Comparison of ENCODE assay signal across 27 mouse cellular contexts in genomic region chr2:83683731-83684519, GRCm38 (mm10). TPM values are rescaled to one million over a fixed set of nuclear protein-coding genes. Genes with fewer than 3 reads are reported as not detected.
DNase-seq lines count a peak whose midpoint lies in the region; ATAC-seq and TF ChIP-seq lines count a peak whose summit lies in the region.
"Had no signal": no experiment of that assay in that cellular context is flagged by ENCODE, and none has a peak within 500 bp of the region (broad histone marks: within the 10 kb centered on the region; RNA-seq: fewer than 3 reads in every experiment).

No protein-coding gene starts in this region.

- H3K27me3 ChIP-seq in liver, embryonic 12.5 days (replicated peaks), result no peaks in the 10 kb centered on the region
- H3K27me3 ChIP-seq in midbrain, embryonic 14.5 days (ENCODE audit: control insufficient read depth, insufficient read depth, low read length), result no peaks in the 10 kb centered on the region
- H3K27me3 ChIP-seq in midbrain, embryonic 13.5 days, result no peaks in the 10 kb centered on the region
- no peaks in the 10 kb centered on the region for H3K27me3 ChIP-seq in liver, postnatal 0 days (ENCODE audit: insufficient read depth, low read length)
- H3K27me3 ChIP-seq: CH12.LX; embryonic facial prominence, embryonic 12.5 days; embryonic facial prominence, embryonic 15.5 days; heart, embryonic 12.5 days; heart, embryonic 15.5 days; hindbrain, embryonic 15.5 days; Patski had no signal

- H3K4me1 ChIP-seq in liver, embryonic 12.5 days, result peaks cover 8% of the 10 kb centered on the region; the same call in 1 of the 2 replicates
- H3K4me1 ChIP-seq in midbrain, embryonic 14.5 days (ENCODE audit: control insufficient read depth, insufficient read depth, low read length), result no peaks in the 10 kb centered on the region
- no peaks in the 10 kb centered on the region for H3K4me1 ChIP-seq in midbrain, embryonic 13.5 days (replicated peaks)
- H3K4me1 ChIP-seq in liver, postnatal 0 days (ENCODE audit: insufficient read depth), result no peaks in the 10 kb centered on the region
- H3K4me1 ChIP-seq: embryonic facial prominence, embryonic 12.5 days; embryonic facial prominence, embryonic 15.5 days; heart, embryonic 15.5 days; hindbrain, embryonic 15.5 days had no signal

- no peaks in the 10 kb centered on the region for H3K36me3 ChIP-seq in liver, embryonic 12.5 days
- no peaks in the 10 kb centered on the region for H3K36me3 ChIP-seq in midbrain, embryonic 14.5 days (ENCODE audit: control insufficient read depth, insufficient read depth, low read length)
- peaks cover 3% of the 10 kb centered on the region; the same call in 1 of the 2 replicates for H3K36me3 ChIP-seq in midbrain, embryonic 13.5 days
- no peaks in the 10 kb centered on the region for H3K36me3 ChIP-seq in liver, postnatal 0 days (replicated peaks; ENCODE audit: insufficient read depth, low read length)
- H3K36me3 ChIP-seq: embryonic facial prominence, embryonic 12.5 days; embryonic facial prominence, embryonic 15.5 days; heart, embryonic 12.5 days; heart, embryonic 15.5 days; hindbrain, embryonic 15.5 days had no signal

- no peak overlapping the region for H3K27ac ChIP-seq in liver, embryonic 12.5 days
- H3K27ac ChIP-seq in midbrain, embryonic 14.5 days (replicated peaks; ENCODE audit: low read depth, low read length), result no peak overlapping the region
- H3K27ac ChIP-seq in midbrain, embryonic 13.5 days, result no peak overlapping the region
- H3K27ac ChIP-seq in liver, postnatal 0 days (ENCODE audit: low read depth), result no peak overlapping the region
- H3K27ac ChIP-seq: embryonic facial prominence, embryonic 12.5 days; embryonic facial prominence, embryonic 15.5 days; gastrocnemius, adult 2 months; heart, embryonic 15.5 days; hindbrain, embryonic 15.5 days had no signal

- DNase-seq in liver, result no peak
- no peak for DNase-seq in midbrain, embryonic 14.5 days
- no peak for DNase-seq in liver, postnatal 0 days
- no peak for DNase-seq in lung, postnatal 10 days
- no peak for DNase-seq in left cerebral cortex, postnatal 14 days (ENCODE audit: low spot score in 2 of 2)
- DNase-seq: adrenal gland, postnatal 10 days; adrenal gland, postnatal 36 days; B cell, adult 2 months; cerebellum, adult 18-20 months; cerebellum, adult 9-10 months; cerebellum, postnatal 14 days; forebrain, postnatal 0 days; gastrocnemius, adult 2 months; gastrocnemius, postnatal 14 days; heart, adult 18-20 months; heart, postnatal 10 days; heart, postnatal 36 days had no signal

- intact Hi-C loops in left cerebral cortex, postnatal 14 days (cut with DNase I), result no loop called here

- no peak for TF ChIP-seq CTCF in liver, postnatal 0 days (IDR thresholded peaks at IDR 0.05; ENCODE audit: low read depth)

- WGBS in liver, embryonic 12.5 days (ENCODE audit: insufficient replicate concordance), result 68% methylated on average over 9 of the region's 9 CpGs
- 88% methylated on average over 9 of the region's 9 CpGs for WGBS in midbrain, embryonic 14.5 days
- 90% methylated on average over 9 of the region's 9 CpGs for WGBS in midbrain, embryonic 13.5 days
- WGBS in liver, postnatal 0 days (ENCODE audit: insufficient replicate concordance), result 63% methylated on average over 9 of the region's 9 CpGs

- TF ChIP-seq EP300 in liver, postnatal 0 days (IDR thresholded peaks at IDR 0.05; ENCODE audit: low read depth), result no peak

- no peaks in the 10 kb centered on the region for H3K9me3 ChIP-seq in liver, embryonic 12.5 days (replicated peaks)
- H3K9me3 ChIP-seq in midbrain, embryonic 14.5 days (ENCODE audit: control insufficient read depth, low read length), result 0 out of 2 replicates have a peak, but pooled peaks cover 6% of the 10 kb centered on the region
- peaks cover 5% of the 10 kb centered on the region; the same call in 1 of the 2 replicates for H3K9me3 ChIP-seq in midbrain, embryonic 13.5 days
- H3K9me3 ChIP-seq in liver, postnatal 0 days (ENCODE audit: low read length), result peaks cover under 1% of the 10 kb centered on the region; the same call in 1 of the 2 replicates
- H3K9me3 ChIP-seq: embryonic facial prominence, embryonic 12.5 days; embryonic facial prominence, embryonic 15.5 days; heart, embryonic 15.5 days had no signal

- ATAC-seq in liver, embryonic 12.5 days, result peak; percentile 49; the same call in 1 of the 2 replicates
- 0 out of 2 replicates have a peak, but pooled peaks have one; percentile 11 for ATAC-seq in midbrain, embryonic 14.5 days (ENCODE audit: low FRiP score, low TSS enrichment)
- no peak for ATAC-seq in midbrain, embryonic 13.5 days
- peak; percentile 68 for ATAC-seq in liver, postnatal 0 days
- ATAC-seq: forebrain, embryonic 14.5 days; forebrain, postnatal 0 days; Patski had no signal

- no peak overlapping the region for H3K4me3 ChIP-seq in liver, embryonic 12.5 days
- H3K4me3 ChIP-seq in midbrain, embryonic 14.5 days (replicated peaks; ENCODE audit: low read depth, low read length), result no peak overlapping the region
- H3K4me3 ChIP-seq in midbrain, embryonic 13.5 days (replicated peaks), result no peak overlapping the region
- H3K4me3 ChIP-seq in liver, postnatal 0 days (ENCODE audit: low read depth, low read length), result no peak overlapping the region
- H3K4me3 ChIP-seq: embryonic facial prominence, embryonic 12.5 days; embryonic facial prominence, embryonic 15.5 days; gastrocnemius, adult 2 months; heart, embryonic 12.5 days; heart, embryonic 15.5 days; hindbrain, embryonic 15.5 days had no signal

- H3K9ac ChIP-seq in liver, embryonic 12.5 days, result no peak overlapping the region
- no peak overlapping the region for H3K9ac ChIP-seq in midbrain, embryonic 14.5 days (replicated peaks; ENCODE audit: low read length)
- H3K9ac ChIP-seq in midbrain, embryonic 13.5 days (replicated peaks), result no peak overlapping the region
- no peak overlapping the region for H3K9ac ChIP-seq in liver, postnatal 0 days (replicated peaks)
- H3K9ac ChIP-seq: embryonic facial prominence, embryonic 12.5 days; embryonic facial prominence, embryonic 15.5 days; forebrain, postnatal 0 days; heart, embryonic 12.5 days; heart, embryonic 15.5 days; hindbrain, embryonic 15.5 days had no signal

- H3K4me2 ChIP-seq in liver, embryonic 12.5 days, result no peak overlapping the region
- no peak overlapping the region for H3K4me2 ChIP-seq in midbrain, embryonic 14.5 days (ENCODE audit: low read length)
- no peak overlapping the region for H3K4me2 ChIP-seq in midbrain, embryonic 13.5 days (replicated peaks)
- no peak overlapping the region for H3K4me2 ChIP-seq in liver, postnatal 0 days (ENCODE audit: low read depth, low read length)
- H3K4me2 ChIP-seq: embryonic facial prominence, embryonic 12.5 days; embryonic facial prominence, embryonic 15.5 days; heart, embryonic 12.5 days; heart, embryonic 15.5 days; hindbrain, embryonic 15.5 days had no signal

RNA-seq across cellular contexts. Expression of gene Zc3h15, which starts 39.7 kb away (rescaled TPM):
- polyA plus RNA-seq in liver, embryonic 12.5 days (2016; fragmentation: Nextera tagmentation; extraction: Ambion mirVana), result 82.7 and 94.3 TPM in 2 replicates
- polyA plus RNA-seq in midbrain, embryonic 14.5 days (2014; fragmentation: Nextera tagmentation; extraction: Ambion mirVana), result 168 and 171 TPM in 2 replicates
- polyA plus RNA-seq in midbrain, embryonic 13.5 days (2015; fragmentation: Nextera tagmentation; extraction: Ambion mirVana), result 191 and 224 TPM in 2 replicates
- polyA plus RNA-seq in liver, postnatal 0 days (2015; fragmentation: Nextera tagmentation; extraction: Ambion mirVana), result 59.1 and 63.1 TPM in 2 replicates
- total RNA-seq in left cerebral cortex, postnatal 14 days (2021), result 100 to 1,000 TPM; 131 to 133 TPM

RNA-seq across cellular contexts. Expression of gene Itgav, which starts 40.3 kb away (rescaled TPM):
- 22.7 and 24.5 TPM in 2 replicates for polyA plus RNA-seq in liver, embryonic 12.5 days (2016; fragmentation: Nextera tagmentation; extraction: Ambion mirVana)
- 21.8 and 27.5 TPM in 2 replicates for polyA plus RNA-seq in midbrain, embryonic 14.5 days (2014; fragmentation: Nextera tagmentation; extraction: Ambion mirVana)
- 19.7 and 23.0 TPM in 2 replicates for polyA plus RNA-seq in midbrain, embryonic 13.5 days (2015; fragmentation: Nextera tagmentation; extraction: Ambion mirVana)
- polyA plus RNA-seq in liver, postnatal 0 days (2015; fragmentation: Nextera tagmentation; extraction: Ambion mirVana), result 25.1 and 26.5 TPM in 2 replicates
- total RNA-seq in left cerebral cortex, postnatal 14 days (2021), result 100 to 1,000 TPM; 100 to 105 TPM
